8 mouse cellular contexts compared by ENCODE assay signal in genomic region chr11:69936714-69937347, GRCm38 (mm10). TPM values are rescaled to one million over a fixed set of nuclear protein-coding genes. Genes with fewer than 3 reads are reported as not detected.
A peak's percentile ranks its signal among the peaks of the same experiment; 100 is the strongest.
DNase-seq lines count a peak whose midpoint lies in the region; ATAC-seq and TF ChIP-seq lines count a peak whose summit lies in the region.

No protein-coding gene starts in this region.

- intact Hi-C loops in gastrocnemius, postnatal 36 days (cut with DNase I) = no loop called here

- DNase-seq in forebrain, embryonic 14.5 days (ENCODE audit: low spot score) = no peak
- no peak for DNase-seq in midbrain, embryonic 10.5 days (ENCODE audit: low spot score)
- no peak for DNase-seq in layer of hippocampus, postnatal 36 days
- no peak for DNase-seq in B cell, adult 2 months
- DNase-seq in gastrocnemius, postnatal 36 days = no peak
- DNase-seq in cerebellum, adult 11 months = no peak

- H3K27me3 ChIP-seq in embryonic facial prominence, embryonic 12.5 days = peaks cover 19% of the 10 kb centered on the region; the same call in 1 of the 2 replicates
- H3K27me3 ChIP-seq in forebrain, embryonic 14.5 days (replicated peaks; ENCODE audit: control insufficient read depth, insufficient read depth, low read length) = peaks cover 9% of the 10 kb centered on the region; the same call in 1 of the 2 replicates
- peaks cover 5% of the 10 kb centered on the region for H3K27me3 ChIP-seq in intestine, postnatal 0 days (replicated peaks; ENCODE audit: control insufficient read depth, insufficient read depth, low read length)
- H3K27me3 ChIP-seq in midbrain, embryonic 10.5 days (ENCODE audit: low read depth, poor library complexity, severe bottlenecking) = peaks cover 62% of the 10 kb centered on the region

- H3K4me1 ChIP-seq in embryonic facial prominence, embryonic 12.5 days = peaks cover 31% of the 10 kb centered on the region
- peaks cover 5% of the 10 kb centered on the region; the same call in 1 of the 2 replicates for H3K4me1 ChIP-seq in forebrain, embryonic 14.5 days (ENCODE audit: control insufficient read depth, insufficient read depth, low read length)
- peaks cover 13% of the 10 kb centered on the region for H3K4me1 ChIP-seq in intestine, postnatal 0 days (replicated peaks; ENCODE audit: control insufficient read depth, insufficient read depth, low read length)
- peaks cover 43% of the 10 kb centered on the region for H3K4me1 ChIP-seq in midbrain, embryonic 10.5 days

- 41% methylated on average over 9 of the region's 9 CpGs for WGBS in embryonic facial prominence, embryonic 12.5 days
- 37% methylated on average over 9 of the region's 9 CpGs for WGBS in forebrain, embryonic 14.5 days
- WGBS in intestine, postnatal 0 days = 29% methylated on average over 9 of the region's 9 CpGs
- WGBS in midbrain, embryonic 10.5 days = 53% methylated on average over 9 of the region's 9 CpGs

- H3K36me3 ChIP-seq in embryonic facial prominence, embryonic 12.5 days = no peaks in the 10 kb centered on the region
- H3K36me3 ChIP-seq in forebrain, embryonic 14.5 days (ENCODE audit: control insufficient read depth, insufficient read depth, low read length) = no peaks in the 10 kb centered on the region
- no peaks in the 10 kb centered on the region for H3K36me3 ChIP-seq in intestine, postnatal 0 days (ENCODE audit: control insufficient read depth, insufficient read depth)
- H3K36me3 ChIP-seq in midbrain, embryonic 10.5 days = no peaks in the 10 kb centered on the region

- no peak overlapping the region for H3K27ac ChIP-seq in embryonic facial prominence, embryonic 12.5 days
- H3K27ac ChIP-seq in forebrain, embryonic 14.5 days (ENCODE audit: low read depth, low read length) = no peak overlapping the region
- peak overlapping the region; percentile 46; the same call in 1 of the 2 replicates for H3K27ac ChIP-seq in intestine, postnatal 0 days (ENCODE audit: low read depth, low read length)
- no peak overlapping the region for H3K27ac ChIP-seq in midbrain, embryonic 10.5 days (replicated peaks)

- H3K9ac ChIP-seq in embryonic facial prominence, embryonic 12.5 days = peak overlapping the region; percentile 74; the same call in 1 of the 2 replicates
- H3K9ac ChIP-seq in forebrain, embryonic 14.5 days (ENCODE audit: low read length) = no peak overlapping the region
- no peak overlapping the region for H3K9ac ChIP-seq in intestine, postnatal 0 days (ENCODE audit: low read depth, low read length)

- H3K4me2 ChIP-seq in embryonic facial prominence, embryonic 12.5 days (replicated peaks) = peak overlapping the region; percentile 100
- peak overlapping the region; percentile 99 for H3K4me2 ChIP-seq in forebrain, embryonic 14.5 days (ENCODE audit: low read length)
- H3K4me2 ChIP-seq in intestine, postnatal 0 days (replicated peaks; ENCODE audit: low read depth) = peak overlapping the region; percentile 89

- no peaks in the 10 kb centered on the region for H3K9me3 ChIP-seq in embryonic facial prominence, embryonic 12.5 days
- no peaks in the 10 kb centered on the region for H3K9me3 ChIP-seq in forebrain, embryonic 14.5 days (replicated peaks; ENCODE audit: control insufficient read depth, low read length)
- H3K9me3 ChIP-seq in intestine, postnatal 0 days (ENCODE audit: control insufficient read depth) = no peaks in the 10 kb centered on the region
- no peaks in the 10 kb centered on the region for H3K9me3 ChIP-seq in midbrain, embryonic 10.5 days (replicated peaks)

- H3K4me3 ChIP-seq in embryonic facial prominence, embryonic 12.5 days = peak overlapping the region; percentile 61
- peak overlapping the region; percentile 53 for H3K4me3 ChIP-seq in forebrain, embryonic 14.5 days (ENCODE audit: low read depth, low read length)
- H3K4me3 ChIP-seq in intestine, postnatal 0 days (ENCODE audit: low read depth, low read length) = no peak overlapping the region
- H3K4me3 ChIP-seq in midbrain, embryonic 10.5 days = peak overlapping the region; percentile 72

- ATAC-seq in embryonic facial prominence, embryonic 12.5 days (ENCODE audit: insufficient number of reproducible peaks, insufficient read depth, low FRiP score, low TSS enrichment) = no peak
- no peak for ATAC-seq in forebrain, embryonic 14.5 days
- no peak for ATAC-seq in intestine, postnatal 0 days

- TF ChIP-seq CTCF in intestine, postnatal 0 days (IDR thresholded peaks at IDR 0.05; ENCODE audit: low read depth) = no peak

RNA-seq across cellular contexts. Expression of gene Ybx2, which starts 1.2 kb away (rescaled TPM):
- polyA plus RNA-seq in embryonic facial prominence, embryonic 12.5 days (2016; fragmentation: Nextera tagmentation; extraction: Ambion mirVana) = 10.7 and 11.4 TPM in 2 replicates
- polyA plus RNA-seq in forebrain, embryonic 14.5 days (2014; fragmentation: Nextera tagmentation; extraction: Ambion mirVana) = 3.9 and 4.0 TPM in 2 replicates
- polyA plus RNA-seq in intestine, postnatal 0 days (2015; fragmentation: Nextera tagmentation; extraction: Ambion mirVana) = 0.42 and 0.43 TPM in 2 replicates
- 2.4 and 2.8 TPM in 2 replicates for polyA plus RNA-seq in midbrain, embryonic 10.5 days (2016; fragmentation: Nextera tagmentation; extraction: Ambion mirVana)
- 10 to 100 TPM; 10.9 to 11.1 TPM for total RNA-seq in layer of hippocampus, postnatal 36 days (2021)
- total RNA-seq in gastrocnemius, postnatal 36 days (2021) = 10 to 100 TPM in 1 of 2 experiments, 1 to 10 TPM in 1; 5.4 to 10.6 TPM

RNA-seq across cellular contexts. Expression of gene Slc2a4, which starts 11.2 kb away (rescaled TPM):
- polyA plus RNA-seq in embryonic facial prominence, embryonic 12.5 days (2016; fragmentation: Nextera tagmentation; extraction: Ambion mirVana) = 34.2 and 36.1 TPM in 2 replicates
- 5.5 and 6.7 TPM in 2 replicates for polyA plus RNA-seq in forebrain, embryonic 14.5 days (2014; fragmentation: Nextera tagmentation; extraction: Ambion mirVana)
- polyA plus RNA-seq in intestine, postnatal 0 days (2015; fragmentation: Nextera tagmentation; extraction: Ambion mirVana) = 18.3 and 18.7 TPM in 2 replicates
- 12.6 and 12.8 TPM in 2 replicates for polyA plus RNA-seq in midbrain, embryonic 10.5 days (2016; fragmentation: Nextera tagmentation; extraction: Ambion mirVana)
- total RNA-seq in layer of hippocampus, postnatal 36 days (2021) = 1 to 10 TPM; 1.8 TPM
- total RNA-seq in gastrocnemius, postnatal 36 days (2021) = 100 to 1,000 TPM; 382 to 407 TPM

RNA-seq across cellular contexts. Expression of gene Eif5a, which starts 15.1 kb away (rescaled TPM):
- 1,661 and 1,669 TPM in 2 replicates for polyA plus RNA-seq in embryonic facial prominence, embryonic 12.5 days (2016; fragmentation: Nextera tagmentation; extraction: Ambion mirVana)
- polyA plus RNA-seq in forebrain, embryonic 14.5 days (2014; fragmentation: Nextera tagmentation; extraction: Ambion mirVana) = 1,251 and 1,277 TPM in 2 replicates
- 716 and 774 TPM in 2 replicates for polyA plus RNA-seq in intestine, postnatal 0 days (2015; fragmentation: Nextera tagmentation; extraction: Ambion mirVana)
- 2,258 and 2,701 TPM in 2 replicates for polyA plus RNA-seq in midbrain, embryonic 10.5 days (2016; fragmentation: Nextera tagmentation; extraction: Ambion mirVana)
- total RNA-seq in layer of hippocampus, postnatal 36 days (2021) = 100 to 1,000 TPM; 416 to 445 TPM
- total RNA-seq in gastrocnemius, postnatal 36 days (2021) = 100 to 1,000 TPM; 402 to 432 TPM

RNA-seq across cellular contexts. Expression of gene Gps2, which starts 23.1 kb away (rescaled TPM):
- 84.8 and 92.0 TPM in 2 replicates for polyA plus RNA-seq in embryonic facial prominence, embryonic 12.5 days (2016; fragmentation: Nextera tagmentation; extraction: Ambion mirVana)
- 62.9 and 67.8 TPM in 2 replicates for polyA plus RNA-seq in forebrain, embryonic 14.5 days (2014; fragmentation: Nextera tagmentation; extraction: Ambion mirVana)
- polyA plus RNA-seq in intestine, postnatal 0 days (2015; fragmentation: Nextera tagmentation; extraction: Ambion mirVana) = 40.4 and 42.3 TPM in 2 replicates
- polyA plus RNA-seq in midbrain, embryonic 10.5 days (2016; fragmentation: Nextera tagmentation; extraction: Ambion mirVana) = 98.4 and 111 TPM in 2 replicates
- total RNA-seq in layer of hippocampus, postnatal 36 days (2021) = 10 to 100 TPM; 31.9 to 38.2 TPM
- 10 to 100 TPM; 33.9 to 42.5 TPM for total RNA-seq in gastrocnemius, postnatal 36 days (2021)

RNA-seq across cellular contexts. Expression of gene Cldn7, which starts 27.7 kb away (rescaled TPM):
- polyA plus RNA-seq in embryonic facial prominence, embryonic 12.5 days (2016; fragmentation: Nextera tagmentation; extraction: Ambion mirVana) = 29.6 and 32.2 TPM in 2 replicates
- polyA plus RNA-seq in forebrain, embryonic 14.5 days (2014; fragmentation: Nextera tagmentation; extraction: Ambion mirVana) = not detected in 2 replicates
- 1,243 and 1,341 TPM in 2 replicates for polyA plus RNA-seq in intestine, postnatal 0 days (2015; fragmentation: Nextera tagmentation; extraction: Ambion mirVana)
- 7.1 and 7.6 TPM in 2 replicates for polyA plus RNA-seq in midbrain, embryonic 10.5 days (2016; fragmentation: Nextera tagmentation; extraction: Ambion mirVana)
- not detected for total RNA-seq in layer of hippocampus, postnatal 36 days (2021)
- not detected for total RNA-seq in gastrocnemius, postnatal 36 days (2021)
